Mouse (Mus musculus): ENCODE data around the gene Adarb1. TPM values are rescaled to one million over a fixed set of nuclear protein-coding genes. Genes with fewer than 3 reads are reported as not detected.
A peak's percentile ranks its signal among the peaks of the same experiment; 100 is the strongest.

The Adarb1 gene
- polyA plus RNA-seq, 1 experiment from 2014 or later = 12.4 TPM

DNA sequence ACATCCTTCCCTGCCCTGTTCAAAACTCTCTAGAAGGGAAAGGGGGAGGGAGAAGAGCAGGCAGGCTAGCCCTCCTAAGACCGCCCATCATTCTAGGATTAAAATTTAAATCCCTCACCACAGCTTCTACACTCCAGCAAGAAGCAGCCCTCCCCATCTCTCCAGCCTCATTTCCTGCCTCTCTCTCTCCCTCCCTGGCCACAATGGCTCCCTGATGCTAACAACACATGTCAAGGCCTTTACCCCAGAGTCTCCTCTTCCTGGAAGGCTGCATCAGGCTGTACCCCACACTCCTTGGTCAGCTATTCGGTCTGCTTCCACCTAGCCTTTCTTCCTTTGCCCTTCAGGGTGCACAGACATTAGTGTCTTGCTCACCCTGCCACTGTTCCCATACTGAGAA, 4.3 kb downstream of the Adarb1 start:
- in situ Hi-C loops (cut with MboI; ENCODE audit: low pct_unique_long_range_greater_than_20kb) = loop anchor here (5.0 kb wide), 1 partner anchor 56 kb away; no protein-coding TSS in a partner anchor
- ChIA-PET POLR2A (no interaction called here), CTCF (interaction anchor here (0.8 to 1.2 kb wide), 2 partner anchors 9 kb away, joined by 3 to 4 read pairs; no protein-coding TSS in a partner anchor)
- no peak for TF ChIP-seq CTCF (IDR thresholded peaks at IDR 0.05)
- DNase-seq (ENCODE audit: low read depth, low spot score) (no peak), ATAC-seq (no peak)
- no peaks in the 10 kb centered on the region for H3K27me3 ChIP-seq

DNA sequence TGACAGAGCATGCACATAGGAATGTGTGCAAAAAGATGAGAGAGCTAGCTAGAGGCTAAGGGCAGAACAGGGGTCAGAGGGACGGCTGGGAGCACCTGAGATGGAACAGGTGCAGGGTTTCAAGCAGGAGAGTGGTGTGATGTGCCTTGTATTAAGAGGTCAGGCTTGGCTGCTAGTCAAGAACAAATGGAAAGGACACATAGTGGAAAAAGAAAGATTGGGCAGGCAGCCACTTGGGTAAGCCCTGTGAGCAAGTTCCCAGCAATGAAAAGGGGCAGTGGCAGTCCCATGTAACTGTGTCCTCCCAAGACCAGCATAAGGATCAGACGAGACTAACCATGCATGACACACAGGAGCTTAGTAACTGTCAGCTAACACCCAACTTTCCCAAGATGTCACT, 8.9 kb downstream of the Adarb1 start:
- TF ChIP-seq CTCF (IDR thresholded peaks at IDR 0.05) = no peak
- POLR2A ChIA-PET = no interaction called here
- ATAC-seq = no peak
- H3K27me3 ChIP-seq = no peaks in the 10 kb centered on the region
- no peak for DNase-seq (ENCODE audit: low read depth, low spot score)
- CTCF ChIA-PET = interaction anchor here (1.4 kb wide), 1 partner anchor 8 kb away, joined by 3 read pairs; no protein-coding TSS in a partner anchor
- in situ Hi-C loops (cut with MboI; ENCODE audit: low pct_unique_long_range_greater_than_20kb) = no loop called here

DNA sequence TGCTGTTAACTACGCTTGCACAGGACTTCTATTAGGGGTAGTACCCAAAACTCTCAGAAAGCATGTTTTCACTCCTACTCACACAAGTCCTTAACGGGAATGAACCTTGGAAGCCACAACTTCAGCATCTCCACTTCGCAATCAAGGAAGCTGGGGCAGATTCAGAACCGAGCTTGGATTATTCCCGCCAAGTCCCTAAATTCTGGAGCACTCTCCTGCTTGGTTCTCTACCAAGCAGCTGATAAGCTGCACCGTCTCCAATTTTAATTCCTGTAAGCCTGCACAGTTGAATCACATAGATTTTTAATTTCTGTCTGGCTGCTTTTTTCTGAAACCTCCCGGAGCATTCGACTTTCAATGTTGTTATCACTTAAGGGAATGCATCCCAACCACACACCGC, 9.8 kb downstream of the Adarb1 start:
- H3K27me3 ChIP-seq = no peaks in the 10 kb centered on the region
- DNase-seq (ENCODE audit: low read depth, low spot score) (no peak), ATAC-seq (no peak)
- CTCF ChIA-PET = no interaction called here
- no peak for TF ChIP-seq CTCF (IDR thresholded peaks at IDR 0.05)
- POLR2A ChIA-PET = no interaction called here
- in situ Hi-C loops (cut with MboI; ENCODE audit: low pct_unique_long_range_greater_than_20kb) = no loop called here

DNA sequence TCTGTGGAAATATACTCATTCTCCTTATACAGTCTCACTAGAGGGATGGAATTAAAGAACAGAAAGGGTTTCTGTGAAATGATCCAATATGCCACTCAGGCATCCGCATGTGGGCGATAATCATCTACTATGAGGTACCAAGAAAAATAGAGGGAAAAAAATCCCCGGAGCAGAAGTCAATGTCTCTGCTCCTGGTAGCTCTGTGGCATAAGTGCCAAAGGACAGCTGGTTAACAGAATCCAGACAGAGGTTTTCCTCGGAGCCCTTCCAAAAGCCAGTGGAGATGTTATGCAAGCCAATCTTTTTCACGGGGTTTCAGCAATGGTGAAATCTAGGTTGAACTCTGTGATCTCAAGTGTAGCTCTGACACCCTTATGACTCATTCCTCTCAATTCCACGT, 11.6 kb downstream of the Adarb1 start:
- DNase-seq (ENCODE audit: low read depth, low spot score) (no peak), ATAC-seq (peak; percentile 60)
- in situ Hi-C loops (cut with MboI; ENCODE audit: low pct_unique_long_range_greater_than_20kb) = no loop called here
- no peaks in the 10 kb centered on the region for H3K27me3 ChIP-seq
- TF ChIP-seq CTCF (IDR thresholded peaks at IDR 0.05) = no peak
- ChIA-PET CTCF (interaction anchor here (1.0 to 2.6 kb wide), 3 partner anchors 11 to 53 kb away, joined by 3 to 12 read pairs (median 3); no protein-coding TSS in a partner anchor), POLR2A (no interaction called here)

DNA sequence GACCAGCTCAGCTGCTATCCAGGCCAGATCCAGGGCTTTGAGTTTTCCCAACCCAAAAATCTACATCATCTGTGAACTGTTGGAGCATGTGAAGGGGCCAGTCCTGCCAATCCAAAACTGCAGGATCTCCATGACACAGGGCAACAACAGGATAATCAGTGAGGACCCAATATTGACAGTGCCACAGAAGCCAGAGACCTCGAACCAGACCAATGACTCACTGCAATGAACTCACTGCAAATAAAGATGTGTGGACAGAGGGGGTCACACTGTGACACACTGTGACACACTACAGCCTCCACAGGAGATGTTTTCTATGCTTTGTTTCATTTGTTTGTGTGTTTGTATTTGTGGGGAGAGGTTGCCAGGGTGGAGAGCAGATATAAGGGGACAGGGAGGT, 15.6 kb downstream of the Adarb1 start:
- no peak for ATAC-seq

DNA sequence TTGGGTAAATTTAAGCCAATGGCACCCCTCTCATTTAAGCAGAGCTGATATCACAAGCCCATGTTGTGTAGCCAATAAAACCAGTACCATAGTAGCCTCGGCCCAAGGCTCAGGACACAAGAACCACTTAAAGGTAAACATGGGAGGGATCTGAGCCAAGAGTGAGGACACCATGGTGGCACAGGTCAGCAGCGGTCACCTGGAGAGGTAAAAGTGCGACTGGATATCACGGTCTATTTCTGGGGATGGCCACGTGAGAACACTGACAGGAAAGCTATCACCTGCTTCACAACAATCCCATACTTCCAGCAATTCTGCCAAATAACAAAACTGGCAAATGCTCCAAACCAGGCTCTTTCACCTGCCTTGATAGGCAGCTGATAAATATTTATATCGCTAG, 17.0 kb downstream of the Adarb1 start:
- TF ChIP-seq CTCF (IDR thresholded peaks at IDR 0.05) = no peak
- no peak for ATAC-seq
- ChIA-PET POLR2A (no interaction called here), CTCF (interaction anchor here (1.0 kb wide), 1 partner anchor 9 kb away, joined by 3 read pairs; no protein-coding TSS in a partner anchor)
- DNase-seq (ENCODE audit: low read depth, low spot score) = no peak
- H3K27me3 ChIP-seq = no peaks in the 10 kb centered on the region
- in situ Hi-C loops (cut with MboI; ENCODE audit: low pct_unique_long_range_greater_than_20kb) = no loop called here

More for the DNA sequence above, 15.6 kb downstream of the Adarb1 start:
- ChIA-PET POLR2A (no interaction called here), CTCF (interaction anchor here (1.2 kb wide), 1 partner anchor 120 kb away, joined by 3 read pairs; no protein-coding TSS in a partner anchor)
- TF ChIP-seq CTCF (IDR thresholded peaks at IDR 0.05) = no peak
- in situ Hi-C loops (cut with MboI; ENCODE audit: low pct_unique_long_range_greater_than_20kb) = no loop called here
- no peaks in the 10 kb centered on the region for H3K27me3 ChIP-seq
- DNase-seq (ENCODE audit: low read depth, low spot score) = no peak

DNA sequence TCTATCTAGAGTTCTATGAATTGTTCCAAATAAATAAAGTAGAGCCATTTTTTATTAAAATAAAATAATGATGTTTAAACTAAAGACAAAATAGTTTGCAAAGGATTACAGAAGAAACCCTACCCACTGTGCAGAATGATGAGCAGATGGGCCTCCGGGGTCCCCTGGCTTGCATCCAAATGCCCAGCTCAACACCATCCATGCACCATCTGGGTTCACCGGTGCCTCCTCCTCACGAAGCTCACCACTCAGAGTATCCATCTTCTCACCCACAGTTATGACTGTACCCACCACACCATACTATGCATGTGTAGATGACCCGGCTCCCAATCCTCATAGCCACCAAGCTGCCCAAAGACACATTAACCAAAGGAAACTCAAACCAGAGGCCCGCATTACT, 18.1 kb downstream of the Adarb1 start:
- no peak for ATAC-seq
- CTCF ChIA-PET = no interaction called here
- in situ Hi-C loops (cut with MboI; ENCODE audit: low pct_unique_long_range_greater_than_20kb) = no loop called here
- no peak for TF ChIP-seq CTCF (IDR thresholded peaks at IDR 0.05)
- no peaks in the 10 kb centered on the region for H3K27me3 ChIP-seq
- POLR2A ChIA-PET = interaction anchor here (1.5 kb wide), 1 partner anchor 28 kb away, joined by 3 read pairs; no protein-coding TSS in a partner anchor
- DNase-seq (ENCODE audit: low read depth, low spot score) = no peak

DNA sequence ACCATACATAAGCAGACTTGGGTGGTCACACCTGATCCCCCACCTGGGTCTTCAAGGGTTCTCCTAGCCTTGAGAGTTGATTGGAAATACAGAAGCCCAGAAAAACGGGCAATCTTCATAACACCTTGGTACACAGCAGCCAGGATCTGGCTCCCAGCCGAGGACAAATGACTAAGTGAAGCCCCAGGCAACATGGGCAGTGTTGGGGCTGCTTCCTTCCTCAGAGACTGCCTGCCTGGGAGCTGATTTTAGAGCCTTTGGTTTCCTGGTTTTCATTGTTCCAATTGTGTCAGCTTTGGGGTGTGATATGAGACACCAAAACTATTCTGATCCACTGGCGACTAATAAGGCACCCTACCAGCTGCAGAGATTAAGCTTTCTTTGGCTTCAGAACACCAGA, 20.0 kb downstream of the Adarb1 start:
- CTCF ChIA-PET = interaction anchor here (2.5 kb wide), 1 partner anchor 16 kb away, joined by 6 read pairs; no protein-coding TSS in a partner anchor
- POLR2A ChIA-PET = no interaction called here
- H3K27me3 ChIP-seq = no peaks in the 10 kb centered on the region
- no peak for DNase-seq (ENCODE audit: low read depth, low spot score)
- no peak for TF ChIP-seq CTCF (IDR thresholded peaks at IDR 0.05)
- ATAC-seq = peak; percentile 51
- in situ Hi-C loops (cut with MboI; ENCODE audit: low pct_unique_long_range_greater_than_20kb) = no loop called here

DNA sequence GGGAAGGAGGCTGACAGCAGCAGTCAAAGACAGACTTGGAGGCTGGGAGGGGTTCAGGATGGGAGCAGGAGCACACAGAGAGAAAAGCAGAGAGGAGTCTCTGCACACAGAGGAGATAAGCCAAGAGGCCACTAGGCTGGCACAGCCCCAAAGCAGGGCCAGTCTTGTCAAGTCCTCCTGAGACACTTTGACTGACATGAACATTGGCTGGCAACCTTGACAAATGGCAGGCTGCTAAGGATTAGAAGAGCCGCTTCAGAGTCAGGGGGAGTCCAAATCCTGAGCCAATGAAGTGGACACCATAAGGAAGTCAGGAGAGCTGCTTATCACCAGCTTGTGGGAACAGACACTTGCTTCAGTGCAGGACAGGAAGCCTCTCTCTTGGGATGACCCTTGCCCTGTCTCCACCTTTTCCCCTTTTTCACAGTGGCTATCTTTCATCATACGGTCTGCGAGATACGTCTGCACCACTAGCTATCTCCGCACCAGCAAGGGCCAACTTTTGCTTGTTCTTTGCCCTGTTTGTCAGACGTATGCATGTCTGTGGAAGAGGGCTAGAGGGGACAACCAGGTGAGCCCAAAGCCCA, 20.9 kb downstream of the Adarb1 start:
- in situ Hi-C loops (cut with MboI; ENCODE audit: low pct_unique_long_range_greater_than_20kb) = no loop called here
- no peak for ATAC-seq
- no peaks in the 10 kb centered on the region for H3K27me3 ChIP-seq
- CTCF ChIA-PET = interaction anchor here (2.5 kb wide), 1 partner anchor 15 kb away, joined by 6 read pairs; no protein-coding TSS in a partner anchor
- TF ChIP-seq CTCF (IDR thresholded peaks at IDR 0.05) = no peak
- DNase-seq (ENCODE audit: low read depth, low spot score) = no peak
- POLR2A ChIA-PET = no interaction called here

DNA sequence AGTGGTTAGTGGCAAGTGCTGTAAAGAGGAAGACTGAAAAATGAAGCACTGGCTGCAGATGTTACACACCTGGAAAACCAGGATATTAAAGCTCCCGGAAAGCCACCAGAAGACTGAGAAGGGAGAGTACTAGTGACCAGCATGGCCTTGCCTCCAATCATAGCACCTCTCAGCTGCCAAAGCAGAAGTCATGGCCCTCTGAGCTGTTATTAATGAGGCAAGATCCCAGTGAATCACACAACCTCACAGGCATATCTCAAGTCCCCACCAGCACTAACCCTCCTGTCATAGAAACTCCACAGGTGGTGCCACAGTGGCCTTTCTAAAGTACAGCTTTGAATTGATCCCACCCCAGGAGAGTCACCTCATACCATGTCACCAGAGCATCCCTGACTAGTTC, 22.1 kb downstream of the Adarb1 start:
- ChIA-PET POLR2A (interaction anchor here (0.8 kb wide), 1 partner anchor 8 kb away, joined by 3 read pairs; no protein-coding TSS in a partner anchor), CTCF (interaction anchor here (0.9 to 2.5 kb wide), 4 partner anchors 10 to 38 kb away, joined by 3 to 12 read pairs (median 4); no protein-coding TSS in a partner anchor)
- DNase-seq (ENCODE audit: low read depth, low spot score) = no peak
- no peak for ATAC-seq
- no peaks in the 10 kb centered on the region for H3K27me3 ChIP-seq
- in situ Hi-C loops (cut with MboI; ENCODE audit: low pct_unique_long_range_greater_than_20kb) = no loop called here
- no peak for TF ChIP-seq CTCF (IDR thresholded peaks at IDR 0.05)

DNA sequence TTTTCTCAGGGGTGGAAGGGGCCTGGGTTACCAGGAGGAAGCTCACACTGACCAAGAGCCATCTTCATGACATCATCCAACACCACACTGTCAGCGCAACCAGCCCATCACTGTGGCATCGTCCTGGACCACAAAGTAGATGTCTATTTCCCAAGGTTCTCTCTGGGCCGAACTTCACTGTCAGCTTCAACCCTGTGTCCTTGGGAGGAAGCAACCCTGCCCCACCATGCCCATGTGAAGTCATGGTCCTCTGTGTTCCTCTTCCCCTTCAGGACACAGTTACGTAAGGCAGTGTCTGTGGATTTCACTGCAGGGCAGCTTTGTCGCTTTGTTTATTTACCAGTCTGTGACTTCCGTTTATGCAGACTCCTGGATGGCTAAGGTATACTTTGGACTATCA, 27.0 kb downstream of the Adarb1 start:
- ChIA-PET POLR2A (interaction anchor here (0.6 to 1.3 kb wide), 3 partner anchors 26 to 116 kb away, joined by 3 read pairs; no protein-coding TSS in a partner anchor), CTCF (interaction anchor here (1.0 to 1.3 kb wide), 2 partner anchors 32 to 118 kb away, joined by 3 read pairs; no protein-coding TSS in a partner anchor)
- ATAC-seq (no peak), DNase-seq (ENCODE audit: low read depth, low spot score) (no peak)
- in situ Hi-C loops (cut with MboI; ENCODE audit: low pct_unique_long_range_greater_than_20kb) = no loop called here
- H3K27me3 ChIP-seq = no peaks in the 10 kb centered on the region
- TF ChIP-seq CTCF (IDR thresholded peaks at IDR 0.05) = no peak

All from Patski (cell line).